Mouse (Mus musculus): Measurements from ENCODE around the gene Myog. TPM values are rescaled to one million over a fixed set of nuclear protein-coding genes. Genes with fewer than 3 reads are reported as not detected.

Myog gene
- polyA plus RNA-seq, 1 experiment from 2014 or later, result 0.10 TPM

GRCm38 (mm10) chr1:134334111-134334827, 44.5 kb downstream of the Myog start:
- no peak overlapping the region for H3K27ac ChIP-seq
- no peaks in the 10 kb centered on the region for H3K27me3 ChIP-seq (replicated peaks)
- WGBS, result 75% methylated on average over 7 of the region's 7 CpGs
- 0 out of 2 replicates have a peak, but pooled peaks cover 8% of the 10 kb centered on the region for H3K4me1 ChIP-seq
- no peak overlapping the region for H3K4me3 ChIP-seq
- no peak overlapping the region for H3K4me2 ChIP-seq
- H3K9me3 ChIP-seq, result no peaks in the 10 kb centered on the region
- H3K9ac ChIP-seq, result no peak overlapping the region
- no peak for ATAC-seq (replicated peaks)
- H3K36me3 ChIP-seq (replicated peaks), result no peaks in the 10 kb centered on the region

GRCm38 (mm10) chr1:134335211-134335923, 45.6 kb downstream of the Myog start:
- Histone ChIP-seq H3K27ac (no peak overlapping the region), H3K36me3 (replicated peaks) (no peaks in the 10 kb centered on the region), H3K4me2 (no peak overlapping the region), H3K4me3 (no peak overlapping the region), H3K9ac (no peak overlapping the region), H3K9me3 (no peaks in the 10 kb centered on the region), H3K27me3 (replicated peaks) (no peaks in the 10 kb centered on the region), H3K4me1 (0 out of 2 replicates have a peak, but pooled peaks cover 8% of the 10 kb centered on the region)
- WGBS, result 79% methylated on average over 13 of the region's 13 CpGs
- ATAC-seq (replicated peaks), result no peak

GRCm38 (mm10) chr1:134335924-134336810, 46.4 kb downstream of the Myog start:
- Histone ChIP-seq H3K4me1 (0 out of 2 replicates have a peak, but pooled peaks cover 8% of the 10 kb centered on the region), H3K9me3 (no peaks in the 10 kb centered on the region), H3K27ac (no peak overlapping the region), H3K9ac (no peak overlapping the region), H3K27me3 (replicated peaks) (no peaks in the 10 kb centered on the region), H3K4me3 (no peak overlapping the region), H3K36me3 (replicated peaks) (no peaks in the 10 kb centered on the region), H3K4me2 (no peak overlapping the region)
- no peak for ATAC-seq (replicated peaks)
- WGBS, result 86% methylated on average over 12 of the region's 12 CpGs

- Histone ChIP-seq H3K27ac (no peak overlapping the region), H3K4me1 (0 out of 2 replicates have a peak, but pooled peaks cover 10% of the 10 kb centered on the region), H3K36me3 (replicated peaks) (no peaks in the 10 kb centered on the region), H3K9ac (no peak overlapping the region), H3K27me3 (replicated peaks) (no peaks in the 10 kb centered on the region), H3K9me3 (no peaks in the 10 kb centered on the region), H3K4me2 (no peak overlapping the region), H3K4me3 (no peak overlapping the region)
- 87% methylated on average over 11 of the region's 11 CpGs for WGBS
- no peak for ATAC-seq (replicated peaks)
Observed at GRCm38 (mm10) chr1:134336958-134337710, 47.3 kb downstream of the Myog start.

- Histone ChIP-seq H3K36me3 (replicated peaks) (no peaks in the 10 kb centered on the region), H3K9ac (no peak overlapping the region), H3K4me1 (peaks cover 13% of the 10 kb centered on the region; the same call in 1 of the 2 replicates), H3K27ac (no peak overlapping the region), H3K9me3 (no peaks in the 10 kb centered on the region), H3K27me3 (replicated peaks) (no peaks in the 10 kb centered on the region), H3K4me2 (no peak overlapping the region), H3K4me3 (no peak overlapping the region)
- no peak for ATAC-seq (replicated peaks)
- WGBS, result 94% methylated on average over 7 of the region's 7 CpGs
Observed at GRCm38 (mm10) chr1:134339162-134339561, 49.4 kb downstream of the Myog start.

GRCm38 (mm10) chr1:134339757-134340619, 50.2 kb downstream of the Myog start:
- Histone ChIP-seq H3K36me3 (replicated peaks) (no peaks in the 10 kb centered on the region), H3K9ac (no peak overlapping the region), H3K27ac (no peak overlapping the region), H3K27me3 (replicated peaks) (no peaks in the 10 kb centered on the region), H3K4me3 (no peak overlapping the region), H3K4me2 (no peak overlapping the region), H3K9me3 (no peaks in the 10 kb centered on the region), H3K4me1 (peaks cover 17% of the 10 kb centered on the region; the same call in 1 of the 2 replicates)
- 94% methylated on average over 18 of the region's 18 CpGs for WGBS
- no peak for ATAC-seq (replicated peaks)

- H3K4me2 ChIP-seq, result no peak overlapping the region
- no peak overlapping the region for H3K27ac ChIP-seq
- H3K36me3 ChIP-seq (replicated peaks), result peaks cover 10% of the 10 kb centered on the region; the same call in 1 of the 2 replicates
- H3K27me3 ChIP-seq (replicated peaks), result no peaks in the 10 kb centered on the region
- 80% methylated on average over 5 of the region's 5 CpGs for WGBS
- H3K4me3 ChIP-seq, result no peak overlapping the region
- H3K4me1 ChIP-seq, result peaks cover 17% of the 10 kb centered on the region; the same call in 1 of the 2 replicates
- H3K9ac ChIP-seq, result no peak overlapping the region
- ATAC-seq (replicated peaks), result no peak
- no peaks in the 10 kb centered on the region for H3K9me3 ChIP-seq
Observed at GRCm38 (mm10) chr1:134341641-134342277, 52.0 kb downstream of the Myog start.

Other genes starting within 250 kb of the Myog start
- 37.2 and 42.2 TPM in 2 replicates for gene Btg2, start 210.9 kb upstream of the Myog start, polyA plus RNA-seq (2015; fragmentation: Nextera tagmentation; extraction: Ambion mirVana)
- gene Chit1, start 178.7 kb upstream of the Myog start, polyA plus RNA-seq (2015; fragmentation: Nextera tagmentation; extraction: Ambion mirVana), result 0.09 and 0.10 TPM in 2 replicates
- 1.5 and 3.3 TPM in 2 replicates for gene Chil1, start 107.8 kb upstream of the Myog start, polyA plus RNA-seq (2015; fragmentation: Nextera tagmentation; extraction: Ambion mirVana)
- gene Mybph, start 96.5 kb upstream of the Myog start, polyA plus RNA-seq (2015; fragmentation: Nextera tagmentation; extraction: Ambion mirVana), result 0.13 and 0.19 TPM in 2 replicates
- gene Adora1, start 54.6 kb upstream of the Myog start, polyA plus RNA-seq (2015; fragmentation: Nextera tagmentation; extraction: Ambion mirVana), result 16.2 and 19.2 TPM in 2 replicates
- 18.9 and 20.4 TPM in 2 replicates for gene Ppfia4, start 42.9 kb downstream of the Myog start, polyA plus RNA-seq (2015; fragmentation: Nextera tagmentation; extraction: Ambion mirVana)
- 144 and 147 TPM in 2 replicates for gene Tmem183a, start 72.0 kb downstream of the Myog start, polyA plus RNA-seq (2015; fragmentation: Nextera tagmentation; extraction: Ambion mirVana)
- not detected in 2 replicates for gene 4933406M09Rik, start 96.0 kb downstream of the Myog start, polyA plus RNA-seq (2015; fragmentation: Nextera tagmentation; extraction: Ambion mirVana)
- gene Cyb5r1, start 115.6 kb downstream of the Myog start, polyA plus RNA-seq (2015; fragmentation: Nextera tagmentation; extraction: Ambion mirVana), result 12.6 and 13.3 TPM in 2 replicates
- 76.0 and 82.4 TPM in 2 replicates for gene Adipor1, start 125.4 kb downstream of the Myog start, polyA plus RNA-seq (2015; fragmentation: Nextera tagmentation; extraction: Ambion mirVana)
- 37.0 and 37.7 TPM in 2 replicates for gene Klhl12, start 165.5 kb downstream of the Myog start, polyA plus RNA-seq (2015; fragmentation: Nextera tagmentation; extraction: Ambion mirVana)
- 69.5 and 70.7 TPM in 2 replicates for gene Rabif, start 204.7 kb downstream of the Myog start, polyA plus RNA-seq (2015; fragmentation: Nextera tagmentation; extraction: Ambion mirVana)